ENCODE assay signal across 14 mouse cellular contexts in genomic region chr2:148879199-148879598, GRCm38 (mm10). TPM values are rescaled to one million over a fixed set of nuclear protein-coding genes. Genes with fewer than 3 reads are reported as not detected.
A peak's percentile ranks its signal among the peaks of the same experiment; 100 is the strongest.
DNase-seq lines count a peak whose midpoint lies in the region; ATAC-seq and TF ChIP-seq lines count a peak whose summit lies in the region.
"Had no signal": no experiment of that assay in that cellular context is flagged by ENCODE, and none has a peak within 500 bp of the region (broad histone marks: within the 10 kb centered on the region; RNA-seq: fewer than 3 reads in every experiment).

No protein-coding gene starts in this region.

- peak; percentile 56 for DNase-seq in gastrocnemius, adult 18-20 months (ENCODE audit: low spot score)
- no peak for DNase-seq in gastrocnemius, postnatal 4 days (ENCODE audit: low spot score in 2 of 2)
- peak; percentile 45 for DNase-seq in lung, postnatal 14 days
- DNase-seq in embryo, embryonic 11 days = no peak
- DNase-seq in spleen, adult 12 weeks (ENCODE audit: low spot score) = no peak
- DNase-seq: layer of hippocampus, postnatal 36 days; thymus, postnatal 4 days had no signal

- no peak overlapping the region for H3K4me3 ChIP-seq in embryonic fibroblast, embryonic 13.5 days (ENCODE audit: insufficient read depth, low read length)
- H3K4me3 ChIP-seq in heart, embryonic 15.5 days = no peak overlapping the region
- H3K4me3 ChIP-seq: liver, embryonic 12.5 days; midbrain, embryonic 12.5 days had no signal

- no peaks in the 10 kb centered on the region for H3K9me3 ChIP-seq in heart, embryonic 15.5 days (replicated peaks)
- H3K9me3 ChIP-seq: liver, embryonic 12.5 days; midbrain, embryonic 12.5 days had no signal

- H3K27ac ChIP-seq in embryonic fibroblast, embryonic 13.5 days (ENCODE audit: insufficient read depth, low read length) = peak overlapping the region; percentile 54; the same call in 1 of the 2 replicates
- peak overlapping the region; percentile 39; the same call in 1 of the 2 replicates for H3K27ac ChIP-seq in heart, embryonic 15.5 days
- H3K27ac ChIP-seq: liver, embryonic 12.5 days; midbrain, embryonic 12.5 days had no signal

- 37% methylated on average over 1 of the region's 1 CpGs for WGBS in heart, embryonic 15.5 days

- peaks cover 10% of the 10 kb centered on the region for H3K4me1 ChIP-seq in embryonic fibroblast, embryonic 13.5 days (ENCODE audit: control insufficient read depth, insufficient read depth, low read length)
- peaks cover 36% of the 10 kb centered on the region for H3K4me1 ChIP-seq in heart, embryonic 15.5 days (replicated peaks)

- no peak for ATAC-seq in heart, embryonic 15.5 days (replicated peaks; ENCODE audit: insufficient number of reproducible peaks, insufficient read depth, low FRiP score, low read depth)
- no peak for ATAC-seq in megakaryocyte, adult 5-6 weeks (ENCODE audit: poor library complexity, severe bottlenecking)
- ATAC-seq: forebrain, embryonic 14.5 days; hindbrain, embryonic 16.5 days; liver, embryonic 12.5 days had no signal

- no peak for TF ChIP-seq CTCF in embryonic fibroblast, embryonic 13.5 days (IDR thresholded peaks at IDR 0.05; ENCODE audit: borderline replicate concordance, insufficient read depth, low read length)

- no peaks in the 10 kb centered on the region for H3K36me3 ChIP-seq in heart, embryonic 15.5 days
- H3K36me3 ChIP-seq: liver, embryonic 12.5 days; midbrain, embryonic 12.5 days had no signal

- no peak overlapping the region for H3K9ac ChIP-seq in heart, embryonic 15.5 days
- H3K9ac ChIP-seq: liver, embryonic 12.5 days; midbrain, embryonic 12.5 days had no signal

- no peak overlapping the region for H3K4me2 ChIP-seq in heart, embryonic 15.5 days
- H3K4me2 ChIP-seq: liver, embryonic 12.5 days; midbrain, embryonic 12.5 days had no signal

- no peak for TF ChIP-seq POLR2A in embryonic fibroblast, embryonic 13.5 days (IDR thresholded peaks at IDR 0.05; ENCODE audit: low read depth, low read length)

- H3K27me3 ChIP-seq in heart, embryonic 15.5 days = no peaks in the 10 kb centered on the region
- H3K27me3 ChIP-seq: liver, embryonic 12.5 days; midbrain, embryonic 12.5 days had no signal

RNA-seq across cellular contexts. Expression of gene Cst3, which starts 3.7 kb away (rescaled TPM):
- total RNA-seq in gastrocnemius, adult 18-20 months (2021) = 100 to 1,000 TPM; 596 to 649 TPM
- total RNA-seq in gastrocnemius, postnatal 4 days (2021) = 100 to 1,000 TPM; 380 to 427 TPM
- polyA plus RNA-seq in embryonic fibroblast, embryonic 13.5 days (2011; ENCODE audit: insufficient read length, low read depth, missing spikeins) = 381 and 419 TPM in 2 replicates
- 654 and 710 TPM in 2 replicates for polyA plus RNA-seq in heart, embryonic 15.5 days (2015; fragmentation: Nextera tagmentation; extraction: Ambion mirVana)
- total RNA-seq in megakaryocyte, adult 5-6 weeks (2015) = 1,273 and 1,418 TPM in 2 replicates
- total RNA-seq in megakaryocyte, adult 5-6 weeks (2017) = 1,036 and 1,154 TPM in 2 replicates

RNA-seq across cellular contexts. Expression of gene 9230104L09Rik, which starts 14.4 kb away (rescaled TPM):
- 1 to 10 TPM in 1 of 2 experiments, under 1 TPM in 1; 0.88 to 1.5 TPM for total RNA-seq in gastrocnemius, adult 18-20 months (2021)
- not detected for total RNA-seq in gastrocnemius, postnatal 4 days (2021)
- polyA plus RNA-seq in embryonic fibroblast, embryonic 13.5 days (2011; ENCODE audit: insufficient read length, low read depth, missing spikeins) = not detected in 2 replicates
- polyA plus RNA-seq in heart, embryonic 15.5 days (2015; fragmentation: Nextera tagmentation; extraction: Ambion mirVana) = 0.49 and 0.53 TPM in 2 replicates
- not detected in 2 replicates for total RNA-seq in megakaryocyte, adult 5-6 weeks (2015)
- not detected in 2 replicates for total RNA-seq in megakaryocyte, adult 5-6 weeks (2017)
- total RNA-seq: layer of hippocampus, postnatal 36 days had no signal
- polyA plus RNA-seq: forebrain, embryonic 14.5 days; hindbrain, embryonic 16.5 days; liver, embryonic 12.5 days; midbrain, embryonic 12.5 days had no signal

RNA-seq across cellular contexts. Expression of gene Cst9, which starts 44.3 kb away (rescaled TPM):
- total RNA-seq in gastrocnemius, adult 18-20 months (2021) = not detected
- total RNA-seq in gastrocnemius, postnatal 4 days (2021) = not detected
- not detected in 2 replicates for polyA plus RNA-seq in embryonic fibroblast, embryonic 13.5 days (2011; ENCODE audit: insufficient read length, low read depth, missing spikeins)
- 2.9 and 5.3 TPM in 2 replicates for polyA plus RNA-seq in heart, embryonic 15.5 days (2015; fragmentation: Nextera tagmentation; extraction: Ambion mirVana)
- total RNA-seq in megakaryocyte, adult 5-6 weeks (2015) = not detected in 2 replicates
- not detected in 2 replicates for total RNA-seq in megakaryocyte, adult 5-6 weeks (2017)
- total RNA-seq: layer of hippocampus, postnatal 36 days had no signal
- polyA plus RNA-seq: forebrain, embryonic 14.5 days; hindbrain, embryonic 16.5 days; midbrain, embryonic 12.5 days had no signal

RNA-seq across cellular contexts. Expression of gene Cst13, which starts 59.3 kb away (rescaled TPM):
- not detected for total RNA-seq in gastrocnemius, adult 18-20 months (2021)
- total RNA-seq in gastrocnemius, postnatal 4 days (2021) = not detected
- polyA plus RNA-seq in embryonic fibroblast, embryonic 13.5 days (2011; ENCODE audit: insufficient read length, low read depth, missing spikeins) = not detected in 2 replicates
- polyA plus RNA-seq in heart, embryonic 15.5 days (2015; fragmentation: Nextera tagmentation; extraction: Ambion mirVana) = not detected in 2 replicates
- not detected in 2 replicates for total RNA-seq in megakaryocyte, adult 5-6 weeks (2015)
- total RNA-seq in megakaryocyte, adult 5-6 weeks (2017) = not detected in 2 replicates
- total RNA-seq: layer of hippocampus, postnatal 36 days had no signal
- polyA plus RNA-seq: forebrain, embryonic 14.5 days; hindbrain, embryonic 16.5 days; liver, embryonic 12.5 days; midbrain, embryonic 12.5 days had no signal

Comparison
In these comparisons a context has a peak if more than half of its experiments do, and no peak if none do; other contexts are left out.
1. DNase-seq: peak in gastrocnemius, adult 18-20 months (single experiment) and lung, postnatal 14 days (single experiment); none in gastrocnemius, postnatal 4 days (0 of 2), embryo, embryonic 11 days (single experiment) and spleen, adult 12 weeks (single experiment).